In the genomic region with DNA sequence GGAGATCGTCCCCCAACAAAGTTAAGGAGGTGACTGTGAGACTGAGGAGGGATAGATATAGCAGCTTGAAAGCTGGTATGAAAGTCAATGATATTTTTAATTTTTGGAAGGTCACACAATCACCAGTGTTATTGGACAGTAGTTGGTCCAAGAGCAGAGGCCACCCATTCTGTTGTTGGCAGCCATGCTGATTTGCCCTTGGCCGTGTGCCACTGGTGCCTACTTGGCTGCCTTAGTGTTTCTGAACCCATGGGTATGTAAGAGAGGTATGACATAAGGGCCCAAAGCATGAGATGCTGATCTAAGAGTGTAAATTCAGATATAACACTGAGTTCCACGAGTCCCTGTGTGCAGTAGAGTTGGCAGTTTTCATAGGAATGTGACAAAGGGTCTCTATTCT, we compare ENCODE assay signal across 21 mouse cellular contexts.
DNase-seq lines count a peak whose midpoint lies in the region; ATAC-seq and TF ChIP-seq lines count a peak whose summit lies in the region.
"Had no signal": no experiment of that assay in that cellular context is flagged by ENCODE, and none has a peak within 500 bp of the region (broad histone marks: within the 10 kb centered on the region; RNA-seq: fewer than 3 reads in every experiment).

No protein-coding gene starts in this region.

- no peaks in the 10 kb centered on the region; the same call in 1 of the 2 replicates for H3K4me1 ChIP-seq in liver, adult 2 months (ENCODE audit: control insufficient read depth, insufficient read depth, low read length)
- H3K4me1 ChIP-seq in liver, postnatal 0 days (ENCODE audit: insufficient read depth): no peaks in the 10 kb centered on the region
- H3K4me1 ChIP-seq in hindbrain, embryonic 11.5 days (replicated peaks; ENCODE audit: control insufficient read depth, insufficient read depth, low read length): no peaks in the 10 kb centered on the region
- H3K4me1 ChIP-seq: embryonic facial prominence, embryonic 10.5 days; heart, embryonic 13.5 days; hindbrain, embryonic 12.5 days; midbrain, embryonic 15.5 days had no signal

- H3K27me3 ChIP-seq in liver, adult 2 months (ENCODE audit: control insufficient read depth, insufficient read depth, low read length): no peaks in the 10 kb centered on the region
- no peaks in the 10 kb centered on the region for H3K27me3 ChIP-seq in liver, postnatal 0 days (ENCODE audit: insufficient read depth, low read length)
- no peaks in the 10 kb centered on the region for H3K27me3 ChIP-seq in hindbrain, embryonic 11.5 days (ENCODE audit: control insufficient read depth, insufficient read depth, low read length)
- H3K27me3 ChIP-seq: heart, embryonic 13.5 days; hindbrain, embryonic 12.5 days; midbrain, embryonic 15.5 days had no signal

- TF ChIP-seq CTCF in liver, adult 2 months (IDR thresholded peaks at IDR 0.05; ENCODE audit: low read depth, low read length): no peak
- no peak for TF ChIP-seq CTCF in liver, postnatal 0 days (IDR thresholded peaks at IDR 0.05; ENCODE audit: low read depth)

- peak; percentile 3 to 33 for DNase-seq in adrenal gland, adult (ENCODE audit: inconsistent age in 2 of 2, low spot score in 1 of 2)
- no peak for DNase-seq in adrenal gland, adult 8-10 months
- DNase-seq in cerebellum, postnatal 14 days: peak; percentile 49 to 53
- DNase-seq in liver, adult 2 months (ENCODE audit: extremely low read depth, low read depth, low spot score): peak; percentile 28
- no peak for DNase-seq in liver, postnatal 0 days
- DNase-seq in heart, postnatal 4 days: peak; percentile 19
- no peak for DNase-seq in hindbrain, embryonic 11.5 days (ENCODE audit: low spot score)
- DNase-seq: kidney, adult 18-20 months; kidney, postnatal 14 days; liver; lung, adult 18-20 months; lung, postnatal 36 days; thymus, adult 18-20 months; thymus, postnatal 4 days had no signal

- no peaks in the 10 kb centered on the region for H3K36me3 ChIP-seq in liver, adult 2 months (ENCODE audit: control insufficient read depth, insufficient read depth, low read length)
- H3K36me3 ChIP-seq in liver, postnatal 0 days (replicated peaks; ENCODE audit: insufficient read depth, low read length): no peaks in the 10 kb centered on the region
- H3K36me3 ChIP-seq in hindbrain, embryonic 11.5 days (ENCODE audit: control insufficient read depth, insufficient read depth, low read length): no peaks in the 10 kb centered on the region
- H3K36me3 ChIP-seq: embryonic facial prominence, embryonic 10.5 days; heart, embryonic 13.5 days; hindbrain, embryonic 12.5 days; midbrain, embryonic 15.5 days had no signal

- H3K4me2 ChIP-seq in liver, postnatal 0 days (ENCODE audit: low read depth, low read length): no peak overlapping the region
- no peak overlapping the region for H3K4me2 ChIP-seq in hindbrain, embryonic 11.5 days (replicated peaks; ENCODE audit: low read depth, low read length)
- H3K4me2 ChIP-seq: heart, embryonic 13.5 days; hindbrain, embryonic 12.5 days; midbrain, embryonic 15.5 days had no signal

- no peak overlapping the region for H3K9ac ChIP-seq in liver, adult 2 months (ENCODE audit: low read depth, low read length)
- no peak overlapping the region for H3K9ac ChIP-seq in liver, postnatal 0 days (replicated peaks)
- H3K9ac ChIP-seq in hindbrain, embryonic 11.5 days (ENCODE audit: low read depth, low read length): no peak overlapping the region
- H3K9ac ChIP-seq: heart, embryonic 13.5 days; hindbrain, embryonic 12.5 days; midbrain, embryonic 15.5 days had no signal

- H3K4me3 ChIP-seq in liver, adult 2 months (ENCODE audit: insufficient read depth, low read depth, low read length): no peak overlapping the region
- H3K4me3 ChIP-seq in liver, postnatal 0 days (ENCODE audit: low read depth, low read length): no peak overlapping the region
- no peak overlapping the region for H3K4me3 ChIP-seq in hindbrain, embryonic 11.5 days (ENCODE audit: low read depth, low read length)
- H3K4me3 ChIP-seq: embryonic facial prominence, embryonic 10.5 days; heart, embryonic 13.5 days; hindbrain, embryonic 12.5 days; layer of hippocampus, adult 2 months; midbrain, embryonic 15.5 days; myocyte had no signal

- no peaks in the 10 kb centered on the region for H3K9me3 ChIP-seq in liver, postnatal 0 days (ENCODE audit: low read length)
- H3K9me3 ChIP-seq in hindbrain, embryonic 11.5 days (ENCODE audit: control insufficient read depth, low read length): no peaks in the 10 kb centered on the region
- H3K9me3 ChIP-seq: embryonic facial prominence, embryonic 10.5 days; heart, embryonic 13.5 days; hindbrain, embryonic 12.5 days; midbrain, embryonic 15.5 days had no signal

- TF ChIP-seq POLR2A in liver, adult 2 months (IDR thresholded peaks at IDR 0.05; ENCODE audit: extremely low read depth, insufficient read depth, low read length): no peak

- WGBS in liver, adult 2 months: 57% methylated on average over 3 of the region's 3 CpGs
- 55% methylated on average over 3 of the region's 3 CpGs for WGBS in liver, postnatal 0 days (ENCODE audit: insufficient replicate concordance)
- 82% methylated on average over 3 of the region's 3 CpGs for WGBS in hindbrain, embryonic 11.5 days

- TF ChIP-seq EP300 in liver, postnatal 0 days (IDR thresholded peaks at IDR 0.05; ENCODE audit: low read depth): no peak

- ATAC-seq in cerebellum, adult (ENCODE audit: insufficient number of reproducible peaks, low FRiP score, low TSS enrichment): no peak
- ATAC-seq in liver, postnatal 0 days: no peak
- no peak for ATAC-seq in hindbrain, embryonic 11.5 days (ENCODE audit: low FRiP score)
- ATAC-seq: midbrain, embryonic 15.5 days had no signal

- H3K79me2 ChIP-seq in liver, adult 2 months (ENCODE audit: control insufficient read depth, insufficient read depth, low read length): no peaks in the 10 kb centered on the region

- no peak overlapping the region for H3K27ac ChIP-seq in liver, adult 2 months (replicated peaks; ENCODE audit: insufficient read depth, low read depth, low read length)
- H3K27ac ChIP-seq in liver, postnatal 0 days (ENCODE audit: low read depth): no peak overlapping the region
- no peak overlapping the region for H3K27ac ChIP-seq in hindbrain, embryonic 11.5 days (ENCODE audit: low read depth, low read length)
- H3K27ac ChIP-seq: embryonic facial prominence, embryonic 10.5 days; heart, embryonic 13.5 days; hindbrain, embryonic 12.5 days; layer of hippocampus, adult 2 months; midbrain, embryonic 15.5 days had no signal

Comparison
In these comparisons a context has a peak if more than half of its experiments do, and no peak if none do; other contexts are left out.
1. DNase-seq: peak in adrenal gland, adult (2 of 2), cerebellum, postnatal 14 days (2 of 2), liver, adult 2 months (single experiment) and heart, postnatal 4 days (single experiment); none in adrenal gland, adult 8-10 months (single experiment), liver, postnatal 0 days (single experiment) and hindbrain, embryonic 11.5 days (single experiment).